Mouse (Mus musculus): ENCODE data around the gene Zmym4. TPM values are rescaled to one million over a fixed set of nuclear protein-coding genes. Genes with fewer than 3 reads are reported as not detected.

Zmym4 gene
- polyA plus RNA-seq, 1 experiment: 2.5 TPM

GRCm38 (mm10) chr4:126823917-126824316 lies 144.0 kb downstream of the Zmym4 start:
- H3K4me1 ChIP-seq (ENCODE audit: control insufficient read depth, insufficient read depth, insufficient read length): no peaks in the 10 kb centered on the region
- no peaks in the 10 kb centered on the region for H3K27me3 ChIP-seq (ENCODE audit: control insufficient read depth, insufficient read depth, low read length)
- H3K27ac ChIP-seq (ENCODE audit: insufficient read depth, low read length): no peak overlapping the region
- no peak for TF ChIP-seq CTCF (IDR thresholded peaks at IDR 0.05; ENCODE audit: extremely low read depth, insufficient read depth, insufficient read length, insufficient replicate concordance)
- no peak for TF ChIP-seq POLR2A (IDR thresholded peaks at IDR 0.05; ENCODE audit: low read depth, low read length)
- no peak overlapping the region for H3K4me3 ChIP-seq (ENCODE audit: extremely low read depth, insufficient read depth, insufficient read length)
- H3K36me3 ChIP-seq (ENCODE audit: control insufficient read depth, insufficient read depth, low read length): peaks cover 8% of the 10 kb centered on the region
- WGBS: 77% methylated on average over 5 of the region's 5 CpGs
- DNase-seq (ENCODE audit: low read depth in 1 of 2, low spot score in 2 of 2): no peak

- DNase-seq (ENCODE audit: low read depth in 1 of 2, low spot score in 2 of 2): no peak
- H3K36me3 ChIP-seq (ENCODE audit: control insufficient read depth, insufficient read depth, low read length): peaks cover 6% of the 10 kb centered on the region
- 88% methylated on average over 9 of the region's 9 CpGs for WGBS
- H3K27me3 ChIP-seq (ENCODE audit: control insufficient read depth, insufficient read depth, low read length): no peaks in the 10 kb centered on the region
- H3K4me3 ChIP-seq (ENCODE audit: extremely low read depth, insufficient read depth, insufficient read length): no peak overlapping the region
- TF ChIP-seq CTCF (IDR thresholded peaks at IDR 0.05; ENCODE audit: extremely low read depth, insufficient read depth, insufficient read length, insufficient replicate concordance) (no peak), POLR2A (IDR thresholded peaks at IDR 0.05; ENCODE audit: low read depth, low read length) (no peak)
- H3K27ac ChIP-seq (ENCODE audit: insufficient read depth, low read length): no peak overlapping the region
- no peaks in the 10 kb centered on the region for H3K4me1 ChIP-seq (ENCODE audit: control insufficient read depth, insufficient read depth, insufficient read length)
Measured at GRCm38 (mm10) chr4:126822891-126823882, 144.7 kb downstream of the Zmym4 start.

- TF ChIP-seq POLR2A (IDR thresholded peaks at IDR 0.05; ENCODE audit: low read depth, low read length) (no peak), CTCF (IDR thresholded peaks at IDR 0.05; ENCODE audit: extremely low read depth, insufficient read depth, insufficient read length, insufficient replicate concordance) (no peak)
- no peaks in the 10 kb centered on the region for H3K27me3 ChIP-seq (ENCODE audit: control insufficient read depth, insufficient read depth, low read length)
- H3K4me3 ChIP-seq (ENCODE audit: extremely low read depth, insufficient read depth, insufficient read length): no peak overlapping the region
- H3K4me1 ChIP-seq (ENCODE audit: control insufficient read depth, insufficient read depth, insufficient read length): peaks cover 4% of the 10 kb centered on the region; the same call in 1 of the 2 replicates
- H3K36me3 ChIP-seq (ENCODE audit: control insufficient read depth, insufficient read depth, low read length): peaks cover 14% of the 10 kb centered on the region
- no peak for DNase-seq (ENCODE audit: low read depth in 1 of 2, low spot score in 2 of 2)
- no peak overlapping the region for H3K27ac ChIP-seq (ENCODE audit: insufficient read depth, low read length)
- WGBS: 28% methylated on average over 5 of the region's 5 CpGs
Measured at GRCm38 (mm10) chr4:126814854-126815253, 153.1 kb downstream of the Zmym4 start.

GRCm38 (mm10) chr4:126813212-126813611 lies 154.7 kb downstream of the Zmym4 start:
- 19% methylated on average over 5 of the region's 5 CpGs for WGBS
- TF ChIP-seq CTCF (IDR thresholded peaks at IDR 0.05; ENCODE audit: extremely low read depth, insufficient read depth, insufficient read length, insufficient replicate concordance): no peak
- DNase-seq (ENCODE audit: low read depth in 1 of 2, low spot score in 2 of 2): peak in 1 of 2 experiments; percentile 1
- peaks cover 4% of the 10 kb centered on the region; the same call in 1 of the 2 replicates for H3K4me1 ChIP-seq (ENCODE audit: control insufficient read depth, insufficient read depth, insufficient read length)
- no peak overlapping the region for H3K27ac ChIP-seq (ENCODE audit: insufficient read depth, low read length)
- no peaks in the 10 kb centered on the region for H3K27me3 ChIP-seq (ENCODE audit: control insufficient read depth, insufficient read depth, low read length)
- no peak overlapping the region for H3K4me3 ChIP-seq (ENCODE audit: extremely low read depth, insufficient read depth, insufficient read length)
- H3K36me3 ChIP-seq (ENCODE audit: control insufficient read depth, insufficient read depth, low read length): peaks cover 19% of the 10 kb centered on the region

Other genes starting within 250 kb of the Zmym4 start
- 0.05 TPM in 1 of 2 replicates, not detected in the other for gene Tfap2e, start 231.9 kb downstream of the Zmym4 start, polyA plus RNA-seq (2012; rRNA removed)
- 31.9 and 42.1 TPM in 2 replicates for gene Ncdn, start 214.7 kb downstream of the Zmym4 start, polyA plus RNA-seq (2012; rRNA removed)
- 24.8 and 27.0 TPM in 2 replicates for gene AU040320, start 214.6 kb downstream of the Zmym4 start, polyA plus RNA-seq (2012; rRNA removed)
- 51.4 and 71.4 TPM in 2 replicates for gene Sfpq, start 53.2 kb upstream of the Zmym4 start, polyA plus RNA-seq (2012; rRNA removed)
- gene Zmym1, start 93.0 kb upstream of the Zmym4 start, polyA plus RNA-seq (2012; rRNA removed): 1.0 and 1.3 TPM in 2 replicates
- gene Zmym6, start 109.2 kb upstream of the Zmym4 start, polyA plus RNA-seq (2012; rRNA removed): 2.5 and 3.1 TPM in 2 replicates
- gene Tmem35b, start 155.6 kb upstream of the Zmym4 start, polyA plus RNA-seq (2012; rRNA removed): 9.2 and 13.4 TPM in 2 replicates
- gene Dlgap3, start 201.1 kb upstream of the Zmym4 start, polyA plus RNA-seq (2012; rRNA removed): 0.85 and 1.1 TPM in 2 replicates